Mouse (Mus musculus) forebrain, embryonic 10.5 days (tissue): Measurements from ENCODE around the gene Numbl. TPM values are rescaled to one million over a fixed set of nuclear protein-coding genes. Genes with fewer than 3 reads are reported as not detected.
"Not testable (repeated sequence)": the region's sequence is repeated elsewhere in the genome, so short reads cannot be mapped to it uniquely, and the experiment has no call there.

Source experiments
- DNase-seq: peaks from one replicate; pipeline ENCODE4 v3.0.0-alpha.2; 2017; ENCODE audit warnings: low spot score; ENCODE audit errors: extremely low spot score
- H3K27ac ChIP-seq: fragments of 300-500 bp; sonication (generic); 2 replicates; pipeline ENCODE4 v1.5.1; 2016; ENCODE audit warnings: mild to moderate bottlenecking
- H3K27me3 ChIP-seq: fragments of 300-500 bp; sonication (generic); 2 replicates; pipeline ENCODE4 v1.6.1; 2016; ENCODE audit warnings: mild to moderate bottlenecking; ENCODE audit not compliant: poor library complexity, severe bottlenecking
- H3K36me3 ChIP-seq: fragments of 300-500 bp; sonication (generic); replicated peaks from 2 replicates; pipeline ENCODE4 v1.6.1; 2016; ENCODE audit warnings: mild to moderate bottlenecking, moderate library complexity
- H3K4me1 ChIP-seq: fragments of 300-500 bp; sonication (generic); 2 replicates; pipeline ENCODE4 v1.6.1; 2016
- H3K4me3 ChIP-seq: fragments of 300-500 bp; sonication (generic); 2 replicates; pipeline ENCODE4 v1.5.1; 2016; ENCODE audit warnings: mild to moderate bottlenecking, moderate library complexity
- H3K9me3 ChIP-seq: fragments of 300-500 bp; sonication (generic); 2 replicates; pipeline ENCODE4 v1.6.1; 2016; ENCODE audit warnings: mild to moderate bottlenecking, moderate library complexity
- WGBS: fragments of 180-500 bp; shearing (Covaris S2); methylation state at CpG from one replicate; pipeline ENCODE4 v1.1.7; 2016; 5-methylcytosine and 5-hydroxymethylcytosine counted together
- polyA plus RNA-seq: library from polyadenylated mRNA; unstranded; fragments of >200 nt; fragmentation: Nextera tagmentation; extraction: Ambion mirVana; gene quantifications from 2 replicates; pipeline ENCODE4 v1.2.1, GENCODE M21; 2016

The Numbl gene
- polyA plus RNA-seq, 1 experiment from 2014 or later = 15.6 TPM

- Histone ChIP-seq H3K4me3 (peak overlapping the region; percentile 63; the same call in 1 of the 2 replicates), H3K36me3 (no peaks in the 10 kb centered on the region), H3K27ac (peak overlapping the region; percentile 88), H3K4me1 (peaks cover 45% of the 10 kb centered on the region), H3K27me3 (no peaks in the 10 kb centered on the region), H3K9me3 (no peaks in the 10 kb centered on the region)
- DNase-seq = no peak
- 85% methylated on average over 7 of the region's 7 CpGs for WGBS
Measured at GRCm38 (mm10) chr7:27231693-27232331, 26.4 kb upstream of the Numbl start.

GRCm38 (mm10) chr7:27232781-27233281 lies 25.4 kb upstream of the Numbl start, which contains the start of gene Coq8b:
Gene Coq8b, plus strand, starts transcription at chr7:27233023.
- H3K4me1 ChIP-seq = peaks cover 35% of the 10 kb centered on the region
- peak within 1 kb of the TSS; percentile 63 for H3K4me3 ChIP-seq
- no peaks in the 10 kb centered on the region for H3K9me3 ChIP-seq
- H3K27ac ChIP-seq = peak within 1 kb of the TSS; percentile 88
- H3K27me3 ChIP-seq = no peaks in the 10 kb centered on the region
- H3K36me3 ChIP-seq = peaks cover 7% of the 10 kb centered on the region
- DNase-seq = peak; percentile 98
- WGBS = under 1% methylated on average over 25 of the region's 25 CpGs

GRCm38 (mm10) chr7:27233300-27233699 lies 24.9 kb upstream of the Numbl start:
- WGBS = 2% methylated on average over 6 of the region's 6 CpGs
- H3K9me3 ChIP-seq = no peaks in the 10 kb centered on the region
- H3K4me1 ChIP-seq = peaks cover 31% of the 10 kb centered on the region
- peak overlapping the region; percentile 63 for H3K4me3 ChIP-seq
- peak overlapping the region; percentile 88 for H3K27ac ChIP-seq
- no peaks in the 10 kb centered on the region for H3K27me3 ChIP-seq
- peaks cover 11% of the 10 kb centered on the region for H3K36me3 ChIP-seq
- DNase-seq = no peak

- Histone ChIP-seq H3K4me3 (no peak overlapping the region), H3K9me3 (no peaks in the 10 kb centered on the region), H3K36me3 (peaks cover 20% of the 10 kb centered on the region), H3K4me1 (peaks cover 25% of the 10 kb centered on the region), H3K27ac (no peak overlapping the region), H3K27me3 (no peaks in the 10 kb centered on the region)
- WGBS = 94% methylated on average over 2 of the region's 2 CpGs
- DNase-seq = no peak
Measured at GRCm38 (mm10) chr7:27235726-27236125, 22.5 kb upstream of the Numbl start.

- H3K36me3 ChIP-seq = peaks cover 29% of the 10 kb centered on the region
- no peak overlapping the region for H3K4me3 ChIP-seq
- H3K27me3 ChIP-seq = no peaks in the 10 kb centered on the region
- H3K27ac ChIP-seq = no peak overlapping the region
- no peaks in the 10 kb centered on the region for H3K9me3 ChIP-seq
- DNase-seq = no peak
- WGBS = 98% methylated on average over 2 of the region's 2 CpGs
- H3K4me1 ChIP-seq = peaks cover 17% of the 10 kb centered on the region
Measured at GRCm38 (mm10) chr7:27237527-27237926, 20.7 kb upstream of the Numbl start.

GRCm38 (mm10) chr7:27238568-27238967 lies 19.7 kb upstream of the Numbl start:
- Histone ChIP-seq H3K27me3 (no peaks in the 10 kb centered on the region), H3K4me3 (no peak overlapping the region), H3K27ac (no peak overlapping the region), H3K36me3 (peaks cover 39% of the 10 kb centered on the region), H3K9me3 (0 out of 2 replicates have a peak, but pooled peaks cover 3% of the 10 kb centered on the region), H3K4me1 (peaks cover 9% of the 10 kb centered on the region)
- 94% methylated on average over 5 of the region's 5 CpGs for WGBS
- no peak for DNase-seq

- H3K36me3 ChIP-seq = peaks cover 64% of the 10 kb centered on the region
- 71% methylated on average over 8 of the region's 8 CpGs for WGBS
- DNase-seq = no peak
Measured at GRCm38 (mm10) chr7:27243211-27243610, 15.0 kb upstream of the Numbl start.

GRCm38 (mm10) chr7:27244088-27244487 lies 14.1 kb upstream of the Numbl start:
- H3K36me3 ChIP-seq = peaks cover 64% of the 10 kb centered on the region
- not testable (repeated sequence) for H3K9me3 ChIP-seq, DNase-seq, H3K4me3 ChIP-seq, H3K4me1 ChIP-seq, H3K27me3 ChIP-seq, H3K27ac ChIP-seq
- WGBS = 86% methylated on average over 2 of the region's 2 CpGs

More at GRCm38 (mm10) chr7:27243211-27243610, 15.0 kb upstream of the Numbl start:
- Histone ChIP-seq H3K27ac (no peak overlapping the region), H3K9me3 (0 out of 2 replicates have a peak, but pooled peaks cover 3% of the 10 kb centered on the region), H3K27me3 (no peaks in the 10 kb centered on the region), H3K4me3 (no peak overlapping the region), H3K4me1 (no peaks in the 10 kb centered on the region)

- Histone ChIP-seq H3K36me3 (peaks cover 60% of the 10 kb centered on the region), H3K4me1 (no peaks in the 10 kb centered on the region), H3K4me3 (no peak overlapping the region), H3K9me3 (no peaks in the 10 kb centered on the region), H3K27me3 (no peaks in the 10 kb centered on the region), H3K27ac (no peak overlapping the region)
- WGBS = 85% methylated on average over 2 of the region's 2 CpGs
- no peak for DNase-seq
Measured at GRCm38 (mm10) chr7:27249146-27249545, 9.1 kb upstream of the Numbl start.

- H3K27me3 ChIP-seq = no peaks in the 10 kb centered on the region
- no peak overlapping the region for H3K4me3 ChIP-seq
- DNase-seq = no peak
- H3K4me1 ChIP-seq = no peaks in the 10 kb centered on the region
- no peak overlapping the region for H3K27ac ChIP-seq
- peaks cover 58% of the 10 kb centered on the region for H3K36me3 ChIP-seq
- WGBS = 87% methylated on average over 5 of the region's 5 CpGs
- H3K9me3 ChIP-seq = no peaks in the 10 kb centered on the region
Measured at GRCm38 (mm10) chr7:27249928-27250327, 8.3 kb upstream of the Numbl start.

GRCm38 (mm10) chr7:27251946-27252345 lies 6.3 kb upstream of the Numbl start:
- 89% methylated on average over 6 of the region's 6 CpGs for WGBS

GRCm38 (mm10) chr7:27255721-27256120 lies 2.5 kb upstream of the Numbl start:
- WGBS = 85% methylated on average over 3 of the region's 3 CpGs
- DNase-seq = no peak
- Histone ChIP-seq H3K36me3 (peaks cover 23% of the 10 kb centered on the region), H3K4me3 (no peak overlapping the region), H3K27ac (peak overlapping the region; percentile 31; the same call in 1 of the 2 replicates), H3K9me3 (no peaks in the 10 kb centered on the region), H3K27me3 (peaks cover 13% of the 10 kb centered on the region; the same call in 1 of the 2 replicates), H3K4me1 (peaks cover 50% of the 10 kb centered on the region)

More at GRCm38 (mm10) chr7:27251946-27252345, 6.3 kb upstream of the Numbl start:
- Histone ChIP-seq H3K4me3 (no peak overlapping the region), H3K27me3 (0 out of 2 replicates have a peak, but pooled peaks cover 5% of the 10 kb centered on the region), H3K27ac (no peak overlapping the region), H3K36me3 (peaks cover 40% of the 10 kb centered on the region), H3K9me3 (no peaks in the 10 kb centered on the region), H3K4me1 (peaks cover 14% of the 10 kb centered on the region)
- no peak for DNase-seq
